Mouse (Mus musculus) spleen, postnatal 4 days (tissue): ENCODE data around the gene Washc3.

Source experiments
- DNase-seq, 2 experiments: peaks; one replicate each; pipeline ENCODE4 v3.0.0; 2022; ENCODE audit warnings: low spot score in 2 of 2

Washc3 gene

DNA sequence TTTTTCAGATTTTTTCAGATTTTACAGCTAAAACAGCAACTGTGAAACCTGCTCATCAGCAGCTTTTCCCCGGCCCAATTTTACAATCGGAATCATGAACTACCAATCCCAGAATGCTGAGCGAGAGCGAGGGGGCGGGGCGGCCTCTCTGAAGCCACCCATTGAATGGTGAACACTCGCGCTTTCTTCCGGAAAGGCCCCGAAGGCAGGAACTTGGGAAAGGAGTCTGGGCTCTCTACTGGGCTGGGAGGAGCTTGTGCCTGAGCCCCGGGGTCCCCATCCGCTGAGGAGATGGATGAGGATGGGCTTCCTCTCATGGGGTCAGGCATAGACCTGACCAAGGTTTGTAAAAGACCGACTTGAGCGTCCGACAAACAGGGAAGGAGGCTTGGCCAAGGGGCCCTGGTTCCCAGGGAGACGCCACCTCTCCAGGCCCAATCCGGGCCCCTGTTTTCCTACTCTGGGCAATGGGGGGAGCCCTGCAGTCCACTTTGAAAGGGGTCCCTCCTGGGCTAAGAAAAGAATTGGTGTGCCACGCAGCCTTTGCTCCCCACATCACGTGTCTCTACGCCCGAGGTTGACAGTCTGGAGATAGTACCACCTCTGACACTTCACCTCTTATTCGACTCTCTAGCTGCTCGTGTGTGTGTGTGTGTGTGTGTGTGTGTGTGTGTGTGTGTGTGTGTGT is at the start of gene Washc3:
Gene Washc3 (plus strand): TSS at position 143 of the 688 bp plus-strand sequence.
- DNase-seq = peak; percentile 84 to 90

DNA sequence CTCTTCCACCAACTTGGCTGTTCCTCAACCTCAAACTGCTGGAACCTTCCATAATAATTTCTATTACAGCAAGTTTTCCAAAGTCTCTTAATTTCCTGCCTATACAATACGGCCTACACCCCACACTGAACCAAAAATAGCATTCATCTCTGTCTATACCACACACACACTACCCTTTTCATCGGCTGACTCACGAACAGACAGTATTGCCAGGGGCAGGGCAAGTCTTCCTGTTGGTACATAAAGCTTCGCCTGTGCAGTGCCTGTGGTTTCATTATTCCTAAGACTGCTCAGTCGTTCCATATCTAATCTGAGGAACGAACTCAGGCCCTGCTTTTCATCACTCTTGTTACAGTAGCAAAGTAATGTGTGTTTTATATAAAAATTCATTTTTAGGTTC is 49.2 kb upstream of the Washc3 start:
- DNase-seq = no peak

DNA sequence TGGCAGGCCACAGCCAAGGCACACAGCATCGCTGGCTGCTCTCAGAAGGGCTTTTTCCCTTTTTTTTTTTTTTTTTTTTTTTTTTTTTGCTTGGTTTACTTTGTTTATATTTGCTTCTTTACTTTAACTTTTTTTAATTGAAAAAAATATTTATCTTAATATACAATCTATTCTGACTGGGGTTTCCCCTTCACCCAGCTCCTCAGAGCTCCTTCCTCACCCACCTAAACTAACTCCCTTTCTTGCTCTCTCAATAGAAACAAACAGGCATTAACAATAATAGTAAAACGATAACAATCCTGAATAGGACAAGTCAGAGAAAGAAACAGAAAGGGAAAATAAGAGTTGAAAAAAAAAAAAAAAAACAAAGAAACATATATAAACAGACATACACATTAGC is 38.8 kb upstream of the Washc3 start:
- no peak for DNase-seq

DNA sequence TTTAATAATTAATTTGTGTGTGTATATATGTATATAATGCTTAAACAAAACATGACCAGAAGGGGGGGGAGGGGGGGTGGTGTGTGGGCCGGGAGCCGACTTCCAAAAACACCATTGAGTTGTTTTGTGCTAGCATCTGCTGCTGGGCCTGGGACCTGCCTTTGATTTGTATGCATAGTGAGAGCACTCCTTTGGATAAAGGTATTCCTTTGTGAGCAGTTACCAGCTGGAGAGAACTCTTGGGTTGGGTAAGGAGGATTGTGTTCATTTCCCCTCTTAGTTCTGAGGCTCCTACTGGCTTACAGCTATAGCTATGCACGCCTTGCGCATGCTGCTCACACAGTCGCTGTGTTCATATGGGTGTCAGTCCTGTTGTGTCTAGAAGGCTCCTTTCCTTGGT is 38.2 kb upstream of the Washc3 start:
- no peak for DNase-seq

DNA sequence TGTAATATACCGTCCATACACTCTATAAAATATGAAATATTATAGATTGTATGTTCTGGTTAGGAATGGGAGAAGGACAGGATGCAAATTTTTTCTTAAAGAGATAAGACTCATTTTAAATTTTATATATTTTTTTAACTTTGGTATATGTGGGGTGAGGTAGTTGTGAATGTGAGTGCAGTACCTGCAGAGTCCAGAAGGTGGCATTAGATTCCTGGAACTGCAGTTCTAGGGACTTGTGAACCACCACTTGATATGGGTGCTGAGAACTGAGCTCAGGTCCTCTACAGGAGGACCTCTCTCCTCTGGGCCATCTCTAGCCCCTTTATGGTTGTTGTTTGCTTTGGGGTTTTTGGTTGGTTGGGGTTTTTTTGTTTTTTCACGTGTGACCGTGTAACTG is 34.7 kb upstream of the Washc3 start:
- DNase-seq = no peak

DNA sequence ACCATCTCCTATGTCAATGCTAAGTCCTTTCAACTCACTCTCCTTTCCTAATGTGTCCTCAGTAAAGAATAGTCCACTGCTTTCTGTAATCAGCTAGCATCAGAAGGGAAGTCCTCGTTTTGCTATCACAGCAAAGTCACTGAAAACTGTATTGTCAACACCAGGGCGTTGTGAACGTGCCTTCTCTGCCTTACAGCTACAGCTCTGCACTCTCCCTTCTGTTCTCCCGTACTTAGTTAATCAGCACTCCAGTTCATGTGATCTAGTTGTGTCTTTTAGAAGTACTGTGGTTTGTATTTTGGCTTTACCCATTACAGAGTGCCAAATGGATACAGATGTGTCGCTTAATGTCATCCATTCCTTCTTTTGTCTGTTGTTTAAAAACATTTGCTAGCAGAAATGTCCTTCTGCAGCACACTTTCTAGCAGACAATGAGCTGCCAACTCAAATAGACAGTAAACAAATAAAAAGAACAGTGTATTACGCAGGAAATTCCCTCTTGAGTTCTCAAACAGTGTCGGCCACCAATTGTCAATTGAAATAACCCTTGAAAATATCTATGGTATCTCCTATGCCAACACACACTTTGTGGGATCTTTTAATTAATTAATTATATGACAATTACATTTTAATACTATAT is 33.3 kb upstream of the Washc3 start:
- no peak for DNase-seq

DNA sequence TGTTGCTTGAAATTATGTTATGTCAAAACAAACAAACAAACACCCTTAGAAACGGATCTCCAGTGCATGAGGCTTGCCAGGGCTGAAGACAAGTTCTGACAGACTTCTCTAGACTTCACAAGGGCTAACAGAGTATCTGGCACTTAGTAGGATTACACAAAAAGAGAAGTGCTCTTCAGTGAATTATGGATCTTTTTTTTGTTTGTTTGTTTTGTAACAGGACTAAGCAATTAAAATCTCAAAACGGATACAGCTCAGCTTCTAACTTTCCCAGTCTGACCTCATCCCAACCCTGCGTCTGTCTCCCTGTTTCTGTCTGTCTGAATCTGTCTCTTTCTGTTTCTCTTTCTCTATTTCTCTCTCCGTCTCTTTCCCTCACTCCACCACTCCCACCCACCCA is 352 bp upstream of the Washc3 start:
- no peak for DNase-seq

DNA sequence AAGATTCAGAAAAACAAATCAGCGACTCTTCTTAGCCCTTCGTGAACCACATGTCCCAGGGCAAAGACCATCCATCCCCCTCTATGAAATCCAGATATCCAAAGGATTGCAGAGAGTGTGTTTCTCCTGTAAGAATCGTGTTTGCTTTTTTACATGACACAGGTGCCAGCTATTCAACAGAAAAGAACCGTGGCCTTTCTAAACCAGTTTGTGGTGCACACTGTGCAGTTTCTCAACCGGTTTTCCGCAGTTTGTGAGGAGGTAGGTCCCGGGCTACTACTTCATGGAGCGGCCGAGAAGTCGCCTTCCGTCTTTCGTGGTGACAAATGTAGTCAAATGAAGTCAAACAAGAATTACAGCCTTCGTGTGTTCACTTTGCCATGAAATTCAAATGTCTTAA is 757 bp downstream of the Washc3 start:
- DNase-seq = no peak

DNA sequence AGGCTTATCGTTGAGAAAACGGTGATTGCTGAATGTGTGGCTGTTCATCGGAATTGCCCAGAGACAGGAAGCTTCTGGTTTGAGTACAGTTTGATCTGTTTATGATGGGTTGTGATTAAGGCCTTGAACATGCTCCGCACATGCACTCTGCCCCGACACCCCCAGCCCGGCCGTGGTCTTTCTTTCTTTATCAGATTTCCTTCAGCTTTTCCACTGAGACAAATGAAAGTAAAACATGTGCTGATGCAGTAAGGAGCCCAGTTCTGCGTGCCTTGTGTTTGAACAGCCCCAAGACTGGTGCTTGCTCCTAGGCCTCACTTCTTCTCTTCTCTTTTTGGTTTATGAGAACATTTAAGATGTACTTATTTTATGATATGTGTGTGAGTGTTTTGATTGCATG is 1.7 kb downstream of the Washc3 start:
- no peak for DNase-seq

DNA sequence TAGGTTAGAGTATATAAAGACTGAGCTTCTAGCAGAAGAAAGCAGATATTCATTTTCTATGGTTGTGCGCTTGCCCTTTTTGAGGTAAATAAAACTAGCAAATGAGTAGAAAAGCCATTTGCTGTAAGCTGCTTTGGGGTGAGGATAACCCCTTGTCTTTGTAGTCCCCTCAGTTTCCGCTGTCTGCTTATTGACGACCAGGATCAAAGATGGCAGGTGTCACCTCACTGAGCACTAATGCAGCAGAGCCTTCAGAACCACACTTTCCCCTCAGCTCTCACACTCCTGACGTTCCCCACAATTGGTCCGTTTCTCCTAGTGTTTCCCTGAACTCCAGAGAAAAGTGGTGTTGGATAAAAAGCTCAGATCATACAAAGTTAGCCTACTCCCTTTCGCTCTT is 2.3 kb downstream of the Washc3 start:
- no peak for DNase-seq

DNA sequence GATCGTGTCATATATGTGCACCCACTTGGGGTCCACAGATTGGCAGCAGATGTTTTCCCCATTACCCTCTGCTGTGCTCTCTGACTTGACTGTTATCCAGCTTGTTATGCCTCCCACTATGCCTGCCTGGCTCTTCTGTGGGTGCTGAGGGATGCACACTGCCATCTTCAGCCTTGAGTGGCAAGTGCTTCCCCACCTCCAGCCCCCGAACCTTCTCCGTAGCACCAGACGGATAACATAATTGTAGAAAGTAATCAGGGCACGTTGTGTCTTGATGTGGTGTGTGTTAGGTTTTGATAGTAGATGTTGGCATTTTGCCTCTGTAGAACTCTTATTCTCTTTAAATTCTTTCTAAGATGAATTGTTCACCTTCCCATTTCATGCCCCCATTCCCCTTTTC is 11.8 kb downstream of the Washc3 start:
- no peak for DNase-seq

DNA sequence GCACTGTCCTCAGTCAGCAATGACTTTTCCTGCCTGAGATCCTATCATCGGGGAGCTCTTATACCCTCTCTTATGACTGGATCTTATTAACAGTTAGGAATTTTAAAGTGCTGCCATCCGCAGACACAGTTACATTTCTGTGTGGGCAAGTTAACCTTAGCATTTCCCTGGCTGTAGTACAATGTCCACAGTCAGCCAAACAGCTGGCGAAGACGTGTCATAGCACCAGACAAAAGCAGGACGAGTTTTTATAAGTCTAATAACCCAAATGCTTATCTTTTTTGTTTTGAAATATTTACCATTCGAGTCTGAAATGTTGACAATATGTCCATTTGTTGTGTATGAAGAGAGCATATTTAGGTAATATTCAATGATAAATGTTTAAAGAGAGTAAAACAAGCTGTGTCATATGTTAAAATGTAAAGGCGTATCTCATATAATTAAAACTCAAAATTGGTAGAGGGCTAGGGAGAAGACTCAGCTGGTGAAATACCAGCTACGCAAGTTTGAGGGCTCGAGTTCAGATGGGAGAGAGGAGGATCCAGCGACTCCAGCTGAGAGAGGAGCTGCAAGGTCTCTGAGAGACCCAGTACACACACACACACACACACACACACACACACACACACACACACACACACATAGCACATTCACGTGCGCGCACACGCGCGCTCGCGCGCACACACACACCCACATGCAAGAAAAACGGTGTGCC is 14.1 kb downstream of the Washc3 start:
- no peak for DNase-seq

DNA sequence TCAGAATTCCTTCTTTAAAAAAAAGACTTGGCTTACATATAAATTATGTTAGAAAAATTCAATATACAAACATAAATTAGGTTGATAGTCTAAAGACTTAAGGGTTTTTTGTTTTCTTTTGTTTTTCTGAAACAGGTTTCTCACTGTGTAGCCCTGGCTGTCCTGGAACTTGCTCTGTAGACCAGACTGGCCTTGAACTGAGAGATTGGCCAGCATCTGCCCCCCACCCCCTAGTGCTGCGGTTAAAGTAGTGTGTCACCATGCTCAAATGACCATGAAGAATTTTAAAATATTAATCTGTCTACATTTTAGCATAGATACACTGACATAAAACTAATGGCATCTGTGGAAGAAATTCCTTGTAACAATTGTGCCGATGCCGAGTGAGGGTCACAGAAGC is 17.3 kb downstream of the Washc3 start:
- DNase-seq = no peak

DNA sequence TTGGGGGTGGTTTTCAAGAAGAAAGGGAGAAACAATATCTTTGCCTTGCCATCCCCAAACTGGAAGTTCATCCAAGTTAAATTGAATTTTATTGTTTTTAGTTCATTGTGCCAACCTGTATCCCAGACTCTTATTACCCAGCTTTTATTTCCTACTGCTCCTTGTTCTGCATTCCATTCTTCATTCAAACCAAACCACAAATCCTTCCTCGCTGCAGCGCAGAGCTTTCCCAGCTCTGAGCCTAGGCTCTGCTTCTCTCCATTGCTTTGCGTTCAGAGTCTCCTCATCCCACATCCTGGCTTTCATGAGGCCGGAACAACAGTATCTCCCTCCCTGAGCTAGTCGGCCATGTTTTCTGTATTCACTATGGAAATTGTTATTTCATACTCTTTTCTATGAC is 20.8 kb downstream of the Washc3 start:
- no peak for DNase-seq

DNA sequence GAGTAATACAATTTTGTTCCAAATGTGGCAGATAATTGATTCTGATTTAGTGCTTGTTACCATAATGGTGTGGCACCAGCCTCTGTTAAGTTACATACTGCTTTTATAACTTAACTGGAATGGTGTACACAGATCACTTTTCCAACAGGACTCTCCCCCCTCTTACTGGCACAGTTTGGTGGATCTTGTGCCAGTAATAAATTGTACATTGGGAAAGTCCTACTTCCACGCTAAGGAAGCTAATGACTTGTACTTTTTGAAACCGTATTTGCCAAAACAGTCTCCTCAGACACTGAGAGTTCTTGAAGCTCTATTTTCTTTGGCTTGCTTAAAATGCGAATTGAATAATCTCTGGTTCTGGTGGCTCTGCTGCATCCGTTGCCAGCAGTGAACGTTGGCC is 24.5 kb downstream of the Washc3 start:
- no peak for DNase-seq

DNA sequence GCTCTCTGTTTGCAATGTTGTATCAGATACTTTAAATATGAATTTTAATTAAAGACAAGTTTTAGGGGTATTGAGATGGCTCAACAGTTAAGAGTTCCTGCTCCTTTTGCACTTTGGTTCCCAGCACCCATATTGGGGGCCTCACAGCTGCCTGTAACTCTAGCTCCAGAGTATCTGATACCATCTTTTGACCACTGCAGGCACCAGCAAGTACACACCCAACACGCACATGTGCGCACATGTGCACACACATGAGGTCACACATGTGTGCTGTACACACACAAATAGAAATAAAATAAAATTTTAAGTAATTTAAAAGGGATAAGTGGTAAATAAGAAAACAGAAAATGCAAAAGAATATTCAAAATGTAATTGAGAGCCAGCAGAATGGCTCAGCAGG is 27.1 kb downstream of the Washc3 start:
- no peak for DNase-seq

DNA sequence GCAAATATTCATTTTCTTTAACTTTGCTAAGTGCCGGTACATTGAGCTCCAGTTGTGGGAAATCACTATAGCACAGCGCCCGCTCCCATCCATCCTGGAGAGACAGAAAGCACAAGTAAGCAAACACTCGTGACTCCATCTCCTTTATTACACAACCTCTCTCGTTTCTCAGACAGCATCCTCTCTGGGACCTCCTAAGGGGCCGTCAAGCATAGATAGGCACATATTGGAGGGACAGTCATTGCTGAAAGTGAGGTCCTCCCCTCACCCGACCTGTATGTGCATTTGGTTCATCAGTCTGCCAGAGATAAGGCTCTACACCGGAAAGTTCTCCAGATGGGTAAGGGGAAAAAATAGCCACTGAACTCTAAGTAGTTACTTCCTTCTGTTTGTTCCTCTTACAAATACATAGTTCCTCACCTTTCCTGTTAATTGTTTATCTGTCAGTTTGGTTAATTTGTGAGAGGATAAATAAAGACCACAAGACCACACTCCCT is 27.7 kb downstream of the Washc3 start:
- no peak for DNase-seq

DNA sequence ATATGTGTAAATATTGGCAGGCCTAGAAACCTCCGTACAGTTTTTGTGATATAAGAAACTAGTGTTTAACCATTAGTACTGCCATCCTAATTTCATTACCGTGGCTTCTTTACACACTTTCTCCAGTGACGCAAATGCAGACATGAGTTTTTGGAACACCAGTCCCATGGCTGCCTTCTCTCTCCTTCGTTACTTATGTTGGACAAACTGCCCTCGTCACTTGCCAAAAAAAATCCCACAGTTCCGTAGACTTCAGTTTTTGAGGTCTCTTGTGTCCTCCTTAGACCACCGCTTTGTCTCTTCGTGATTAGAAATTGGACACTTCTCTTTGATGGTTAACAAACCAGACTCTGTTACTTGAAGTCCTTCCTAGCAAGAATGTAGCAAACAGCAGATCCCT is 30.8 kb downstream of the Washc3 start:
- DNase-seq = no peak

DNA sequence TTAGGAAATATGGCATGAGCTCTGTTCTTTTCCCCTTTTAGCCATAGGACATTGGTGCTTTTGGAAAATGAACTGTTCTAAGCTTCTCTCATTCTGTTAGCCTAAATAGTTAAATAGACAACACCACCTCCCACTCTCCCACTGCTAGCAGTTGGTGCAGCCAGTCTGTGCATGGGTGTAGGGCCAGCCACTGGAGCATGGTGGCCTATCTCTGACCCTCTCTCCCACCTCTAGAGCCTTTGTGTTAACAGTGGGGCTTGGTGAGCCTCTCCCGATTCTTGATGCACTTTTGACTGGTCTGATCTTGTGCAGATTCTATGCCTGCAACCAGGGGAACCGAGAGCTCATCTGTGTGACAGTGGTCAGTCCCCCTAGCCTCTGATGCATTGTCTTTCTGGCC is 31.9 kb downstream of the Washc3 start:
- no peak for DNase-seq

DNA sequence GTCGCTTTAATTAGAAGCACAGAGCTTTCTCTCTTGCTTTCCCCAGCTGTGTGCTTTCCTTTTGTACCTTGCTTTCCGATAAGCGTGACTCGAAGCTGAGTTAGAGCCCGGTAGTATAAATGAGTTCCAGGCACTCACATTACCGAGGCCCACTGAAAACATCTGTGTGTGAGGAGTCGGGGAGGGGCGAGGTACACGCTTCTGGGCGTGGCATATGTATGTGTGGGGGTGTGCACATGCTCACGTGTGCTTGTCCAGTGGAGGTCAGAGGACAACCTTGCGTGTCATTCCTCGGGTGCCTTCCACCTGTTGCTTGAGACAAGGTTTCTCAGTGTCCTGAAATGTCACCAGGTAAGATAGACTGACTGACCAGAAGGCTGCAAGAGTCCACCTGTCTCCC is 43.8 kb downstream of the Washc3 start:
- no peak for DNase-seq

DNA sequence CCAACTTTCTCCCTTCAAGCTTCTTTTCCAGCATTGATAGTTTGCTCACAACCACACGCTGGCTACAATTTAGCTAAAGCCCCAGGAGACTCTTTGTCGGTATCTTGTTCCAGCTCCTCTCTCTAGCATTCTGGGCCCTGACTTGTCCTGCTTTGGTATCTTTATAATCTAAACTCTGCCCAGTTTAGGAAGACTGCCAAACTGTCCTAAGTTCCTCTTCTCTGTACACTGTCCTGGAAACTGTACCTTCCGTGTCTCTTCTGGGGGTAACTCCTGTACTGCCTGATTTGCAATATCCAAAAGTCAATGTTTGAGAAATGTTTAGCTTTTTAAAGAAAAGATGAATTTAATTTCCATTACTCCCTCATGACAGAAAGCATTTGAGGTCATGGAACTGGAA is 49.4 kb downstream of the Washc3 start:
- DNase-seq = no peak

DNA sequence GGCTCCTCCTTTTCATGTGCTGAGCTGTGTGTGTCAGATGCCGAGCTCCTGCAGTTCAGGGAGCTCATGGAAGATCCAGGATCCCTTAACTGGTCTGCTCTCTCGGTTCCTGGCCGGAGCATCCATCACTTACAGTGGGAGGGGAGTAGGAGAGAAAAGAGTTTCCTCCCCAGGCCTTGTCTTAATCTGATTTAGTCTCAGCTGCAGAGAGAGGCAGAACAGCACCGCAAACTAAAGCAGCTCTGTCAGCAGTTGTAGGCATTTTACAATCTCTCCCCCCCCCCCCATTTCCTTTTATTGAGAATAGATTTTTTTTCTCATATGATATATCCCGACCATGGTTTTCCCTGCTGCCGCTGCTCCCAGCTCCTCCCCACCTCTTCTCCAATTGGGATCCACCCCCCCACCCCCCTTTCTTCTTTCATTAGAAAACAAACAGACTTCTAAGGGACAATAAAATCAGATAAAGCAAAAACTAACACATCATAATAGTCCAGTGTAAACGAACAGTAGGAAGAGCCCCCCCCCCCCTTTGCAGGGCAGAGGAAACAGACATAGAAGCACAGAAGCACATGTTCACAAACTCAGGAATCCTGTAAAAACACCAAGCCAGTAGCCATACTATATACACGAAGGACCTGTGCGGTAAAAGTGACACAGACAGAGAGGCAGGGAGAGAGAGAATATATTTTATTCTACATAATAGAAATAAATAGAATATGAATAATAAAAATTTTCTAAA is 51.4 kb downstream of the Washc3 start:
- no peak for DNase-seq
